Mouse (Mus musculus) liver, adult (tissue): ENCODE measurements around the gene Btbd3.

Experiments
- GATA4 ChIP-seq: IDR thresholded peaks from 2 replicates; pipeline ENCODE4 v1.6.1; 2014; ENCODE audit warnings: mild to moderate bottlenecking, low read length; ENCODE audit not compliant: insufficient replicate concordance

The Btbd3 gene

GRCm38 (mm10) chr2:138256411-138256810 lies at the start of gene Btbd3:
Btbd3 (plus strand) TSS chr2:138256565.
- no peak for TF ChIP-seq GATA4

GRCm38 (mm10) chr2:138215561-138215960 lies 40.8 kb upstream of the Btbd3 start:
- no peak for TF ChIP-seq GATA4

- no peak for TF ChIP-seq GATA4
These were observed 36.1 kb upstream of the Btbd3 start for GRCm38 (mm10) chr2:138220269-138220668.

GRCm38 (mm10) chr2:138232247-138232646 lies 24.1 kb upstream of the Btbd3 start:
- TF ChIP-seq GATA4 = no peak

GRCm38 (mm10) chr2:138236149-138236548 lies 20.2 kb upstream of the Btbd3 start:
- TF ChIP-seq GATA4 = no peak

- TF ChIP-seq GATA4 = no peak
These were observed 13.9 kb upstream of the Btbd3 start for GRCm38 (mm10) chr2:138242452-138242851.

- no peak for TF ChIP-seq GATA4
These were observed 10.6 kb upstream of the Btbd3 start for GRCm38 (mm10) chr2:138245631-138246289.

- no peak for TF ChIP-seq GATA4
These were observed 8.4 kb upstream of the Btbd3 start for GRCm38 (mm10) chr2:138247986-138248385.

GRCm38 (mm10) chr2:138256851-138257471 lies 596 bp downstream of the Btbd3 start:
- TF ChIP-seq GATA4 = no peak

- no peak for TF ChIP-seq GATA4
These were observed 1.4 kb downstream of the Btbd3 start for GRCm38 (mm10) chr2:138257692-138258315.

- TF ChIP-seq GATA4 = no peak
These were observed 4.8 kb downstream of the Btbd3 start for GRCm38 (mm10) chr2:138261140-138261539.

- TF ChIP-seq GATA4 = no peak
These were observed 6.5 kb downstream of the Btbd3 start for GRCm38 (mm10) chr2:138262885-138263284.

GRCm38 (mm10) chr2:138265356-138266005 lies 9.1 kb downstream of the Btbd3 start:
- no peak for TF ChIP-seq GATA4

GRCm38 (mm10) chr2:138266679-138267078 lies 10.3 kb downstream of the Btbd3 start:
- no peak for TF ChIP-seq GATA4

- TF ChIP-seq GATA4 = no peak
These were observed 11.6 kb downstream of the Btbd3 start for GRCm38 (mm10) chr2:138267852-138268513.
